Mouse (Mus musculus) myocyte (in vitro differentiated cells): Measurements from ENCODE around the gene Ulk3.

Source experiments
- E2F4 ChIP-seq: IDR thresholded peaks from one replicate; pipeline ENCODE4 v1.6.1; 2011; ENCODE audit warnings: mild to moderate bottlenecking, control low read depth, moderate library complexity; ENCODE audit not compliant: insufficient read depth
- MAX ChIP-seq: IDR thresholded peaks from one replicate; pipeline ENCODE4 v1.6.1; 2011; ENCODE audit warnings: low read depth, mild to moderate bottlenecking, control low read depth
- MYOD1 ChIP-seq, 3 experiments: IDR thresholded peaks; one replicate each; pipeline ENCODE4 v1.6.1; 2011; ENCODE audit warnings: control low read depth in 2 of 3, low read depth in 2 of 3, mild to moderate bottlenecking in 2 of 3, moderate library complexity in 1 of 3; ENCODE audit not compliant: insufficient read length in 2 of 3, control insufficient read depth in 1 of 3
- MYOG ChIP-seq, 3 experiments: IDR thresholded peaks; one replicate each; pipeline ENCODE4 v1.6.1; 2011; ENCODE audit warnings: control low read depth in 2 of 3, low read depth in 2 of 3, mild to moderate bottlenecking in 2 of 3; ENCODE audit not compliant: insufficient read length in 2 of 3, control insufficient read depth in 1 of 3, insufficient read depth in 1 of 3
- POLR2A ChIP-seq: IDR thresholded peaks from one replicate; pipeline ENCODE4 v1.6.1; 2011; ENCODE audit warnings: low read depth, mild to moderate bottlenecking, control low read depth, moderate library complexity; ENCODE audit not compliant: insufficient read length
- POLR2AphosphoS2 ChIP-seq: IDR thresholded peaks from one replicate; pipeline ENCODE4 v1.6.1; 2011; ENCODE audit warnings: low read depth, control low read depth; ENCODE audit not compliant: insufficient read length
- REST ChIP-seq: IDR thresholded peaks from one replicate; pipeline ENCODE4 v1.6.1; 2011; ENCODE audit warnings: mild to moderate bottlenecking, control low read depth, moderate library complexity; ENCODE audit not compliant: insufficient read depth, insufficient read length
- TCF12 ChIP-seq: IDR thresholded peaks from one replicate; pipeline ENCODE4 v1.6.1; 2011; ENCODE audit warnings: mild to moderate bottlenecking, control low read depth; ENCODE audit not compliant: poor library complexity, insufficient read depth, severe bottlenecking
- TCF3 ChIP-seq: IDR thresholded peaks from one replicate; pipeline ENCODE4 v1.6.1; 2011; ENCODE audit warnings: low read depth, control low read depth; ENCODE audit not compliant: insufficient read length
- USF1 ChIP-seq: IDR thresholded peaks from one replicate; pipeline ENCODE4 v1.6.1; 2011; ENCODE audit warnings: low read depth, mild to moderate bottlenecking, control low read depth, moderate library complexity

GRCm38 (mm10) chr9:57637741-57638322, 48.6 kb downstream of the Ulk3 start:
- TF ChIP-seq POLR2A (no peak), MYOG (IDR thresholded peaks at IDR 0.05; ENCODE audit: control insufficient read depth in 1 of 3, insufficient read depth in 1 of 3, insufficient read length in 2 of 3, low read depth in 2 of 3) (no peak), REST (no peak), TCF3 (no peak), MYOD1 (IDR thresholded peaks at IDR 0.05; ENCODE audit: control insufficient read depth in 1 of 3, insufficient read length in 2 of 3, low read depth in 2 of 3) (no peak), USF1 (no peak), TCF12 (no peak), E2F4 (no peak), MAX (no peak), POLR2AphosphoS2 (no peak)
